Mouse (Mus musculus) lung, postnatal 10 days (tissue): ENCODE results near the gene Emc7.
"Not testable (repeated sequence)": the region's sequence is repeated elsewhere in the genome, so short reads cannot be mapped to it uniquely, and the experiment has no call there.

Experiments
- DNase-seq: peaks from one replicate; pipeline ENCODE4 v3.0.0; 2021

Emc7 gene

DNA sequence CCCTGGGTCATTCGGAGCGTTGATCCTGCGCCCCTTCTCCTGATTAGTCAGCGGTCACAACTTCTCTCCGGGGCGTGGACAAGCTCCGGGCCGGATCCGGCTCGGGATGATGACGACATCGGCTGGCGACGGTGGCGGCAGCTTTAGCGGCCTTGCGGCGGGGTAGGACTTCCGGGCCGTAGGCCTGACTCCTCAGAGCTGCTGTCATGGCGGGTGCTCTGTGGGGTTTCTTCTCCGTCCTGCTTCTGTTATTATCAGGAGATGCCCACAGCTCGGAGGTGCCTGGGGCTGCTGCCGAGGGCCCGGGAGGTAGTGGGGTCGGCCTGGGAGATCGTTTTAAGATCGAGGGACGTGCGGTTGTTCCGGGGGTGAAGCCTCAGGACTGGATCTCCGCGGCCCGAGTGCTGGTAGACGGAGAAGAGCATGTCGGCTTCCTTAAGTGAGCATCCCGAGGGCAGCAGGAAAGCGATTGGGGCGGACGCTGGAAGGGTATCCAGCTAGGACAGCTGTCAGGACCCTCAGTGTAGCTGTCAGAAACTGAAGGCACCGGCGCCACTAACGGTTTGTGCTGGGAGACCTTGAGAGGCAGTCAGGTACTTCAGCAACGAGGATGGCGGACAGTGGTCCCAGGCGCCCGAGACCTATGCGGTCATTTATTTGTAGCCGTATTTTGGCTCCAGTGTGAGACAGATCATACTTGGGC is at the start of gene Emc7:
Gene Emc7, plus strand, starts transcription at position 136 of the 703 bp plus-strand sequence.
- peak; percentile 99 for DNase-seq

DNA sequence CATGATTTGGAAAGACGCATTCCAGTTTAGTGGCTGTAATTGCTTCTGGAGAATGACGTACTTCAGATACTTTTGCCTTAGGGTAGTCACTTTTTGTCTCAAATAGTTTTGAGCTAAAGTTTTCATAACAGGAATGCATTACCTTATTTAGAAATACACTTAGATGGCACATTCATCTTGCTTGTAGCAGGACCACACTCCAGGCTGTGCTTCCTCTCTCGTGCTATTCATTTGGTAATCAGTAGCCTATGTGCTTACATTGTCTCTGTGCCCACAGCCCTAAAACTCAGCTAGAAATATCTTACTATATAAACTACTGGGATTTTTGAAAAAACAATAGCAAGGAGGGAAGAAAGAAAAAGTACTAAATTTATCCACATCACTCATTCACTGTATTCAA is 47.8 kb upstream of the Emc7 start:
- DNase-seq: no peak

GRCm38 (mm10) chr2:112425308-112425707 is 29.5 kb upstream of the Emc7 start:
- DNase-seq: no peak

- DNase-seq: not testable (repeated sequence)
Measured at GRCm38 (mm10) chr2:112428534-112428933, 26.3 kb upstream of the Emc7 start.

- DNase-seq: no peak
Measured at GRCm38 (mm10) chr2:112429665-112430064, 25.1 kb upstream of the Emc7 start.

DNA sequence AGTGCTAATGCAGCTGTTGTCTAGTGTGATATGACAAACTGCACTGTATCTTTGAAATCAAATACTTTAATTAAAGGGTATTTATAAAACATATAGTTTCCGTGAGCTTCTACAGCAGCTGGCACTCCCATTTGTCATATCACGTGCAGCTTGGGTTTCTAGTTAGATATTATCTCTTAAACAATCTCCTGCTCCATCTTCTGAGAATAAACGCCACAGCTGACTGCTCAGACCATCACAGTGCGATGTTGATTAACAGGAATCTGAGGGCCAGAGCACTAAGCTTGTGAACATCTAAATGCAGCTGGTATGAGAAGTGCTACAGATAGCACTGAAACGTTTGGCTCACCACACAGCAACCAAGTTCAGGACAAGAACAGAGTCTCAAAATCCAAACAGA is 24.4 kb upstream of the Emc7 start:
- no peak for DNase-seq

DNA sequence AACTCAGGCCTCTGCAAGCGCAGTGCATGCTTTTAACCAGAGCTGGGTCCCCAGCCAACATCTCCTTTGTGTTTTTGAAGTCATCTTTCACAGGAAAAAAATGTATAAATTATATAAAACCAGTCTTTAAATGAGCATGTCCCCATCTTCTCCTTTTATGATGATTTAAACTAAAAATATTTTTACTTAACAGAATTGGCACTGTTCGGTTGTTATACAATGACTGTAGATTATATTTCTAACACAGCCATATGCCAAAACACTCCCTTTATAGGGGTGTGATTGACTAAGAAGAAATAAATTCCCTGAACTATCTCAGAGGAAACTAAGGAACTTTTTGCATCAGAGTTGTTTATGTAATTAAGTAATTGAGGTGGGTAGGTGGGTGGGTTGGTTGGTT is 22.3 kb upstream of the Emc7 start:
- no peak for DNase-seq

DNA sequence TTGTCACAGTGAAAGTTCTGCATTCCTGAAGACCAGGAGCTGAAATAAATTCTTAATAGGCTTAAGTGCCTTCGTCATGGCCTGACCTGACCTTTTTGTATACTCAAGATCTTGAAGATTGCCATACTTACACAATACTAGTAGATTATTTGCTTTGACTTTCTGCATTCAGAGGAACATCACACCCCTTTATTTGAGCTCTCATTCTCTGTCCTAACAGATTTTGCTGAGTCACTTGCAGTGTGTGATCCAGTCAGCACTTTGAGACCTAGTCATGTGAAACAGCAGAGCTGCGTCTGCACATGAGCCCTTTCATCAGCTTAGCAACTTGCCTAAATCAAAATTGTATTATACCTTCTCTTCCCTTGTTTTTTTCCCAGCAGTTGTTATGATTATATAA is 21.4 kb upstream of the Emc7 start:
- peak; percentile 7 for DNase-seq

- DNase-seq: no peak
Measured at GRCm38 (mm10) chr2:112436292-112436691, 18.5 kb upstream of the Emc7 start.

DNA sequence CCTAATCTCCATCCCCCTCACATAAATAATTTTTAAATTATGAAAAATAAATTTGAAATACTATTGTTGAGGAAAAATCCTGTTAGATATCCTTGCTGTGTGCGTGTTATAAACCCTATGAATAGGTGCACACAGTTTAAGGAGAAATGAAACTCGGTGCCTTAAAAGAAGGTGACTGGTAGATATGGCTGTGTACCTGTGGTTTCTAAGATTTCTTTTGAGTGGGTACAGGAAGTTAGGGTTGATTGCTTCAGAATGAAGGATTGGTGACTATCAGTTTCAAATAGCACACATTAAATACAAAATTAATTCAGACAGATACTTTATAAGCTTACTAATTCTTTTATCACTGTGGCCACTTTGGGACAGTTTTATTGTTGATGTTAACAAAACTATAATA is 17.2 kb upstream of the Emc7 start:
- no peak for DNase-seq

- no peak for DNase-seq
Measured at GRCm38 (mm10) chr2:112443491-112443890, 11.3 kb upstream of the Emc7 start.

GRCm38 (mm10) chr2:112445511-112445910 is 9.3 kb upstream of the Emc7 start:
- DNase-seq: no peak

DNA sequence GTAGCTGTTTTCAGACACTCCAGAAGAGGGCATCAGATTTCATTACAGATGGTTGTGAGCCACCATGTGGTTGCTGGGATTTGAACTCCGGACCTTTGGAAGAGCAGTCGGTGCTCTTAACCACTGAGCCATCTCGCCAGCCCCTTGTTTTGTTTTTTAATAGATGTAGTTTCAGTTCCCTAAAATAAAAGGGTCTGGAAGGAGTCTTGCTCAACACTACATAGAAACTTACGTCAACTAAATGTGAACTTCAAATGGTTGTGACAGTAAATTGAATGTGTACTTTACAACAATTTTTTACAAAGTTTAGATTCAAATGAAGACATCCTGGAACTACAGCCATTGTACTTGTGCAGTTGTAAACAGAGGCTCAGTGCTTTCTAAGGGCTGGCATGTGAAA is 6.8 kb upstream of the Emc7 start:
- not testable (repeated sequence) for DNase-seq

- DNase-seq: no peak
Measured at GRCm38 (mm10) chr2:112448510-112449059, 6.2 kb upstream of the Emc7 start.

DNA sequence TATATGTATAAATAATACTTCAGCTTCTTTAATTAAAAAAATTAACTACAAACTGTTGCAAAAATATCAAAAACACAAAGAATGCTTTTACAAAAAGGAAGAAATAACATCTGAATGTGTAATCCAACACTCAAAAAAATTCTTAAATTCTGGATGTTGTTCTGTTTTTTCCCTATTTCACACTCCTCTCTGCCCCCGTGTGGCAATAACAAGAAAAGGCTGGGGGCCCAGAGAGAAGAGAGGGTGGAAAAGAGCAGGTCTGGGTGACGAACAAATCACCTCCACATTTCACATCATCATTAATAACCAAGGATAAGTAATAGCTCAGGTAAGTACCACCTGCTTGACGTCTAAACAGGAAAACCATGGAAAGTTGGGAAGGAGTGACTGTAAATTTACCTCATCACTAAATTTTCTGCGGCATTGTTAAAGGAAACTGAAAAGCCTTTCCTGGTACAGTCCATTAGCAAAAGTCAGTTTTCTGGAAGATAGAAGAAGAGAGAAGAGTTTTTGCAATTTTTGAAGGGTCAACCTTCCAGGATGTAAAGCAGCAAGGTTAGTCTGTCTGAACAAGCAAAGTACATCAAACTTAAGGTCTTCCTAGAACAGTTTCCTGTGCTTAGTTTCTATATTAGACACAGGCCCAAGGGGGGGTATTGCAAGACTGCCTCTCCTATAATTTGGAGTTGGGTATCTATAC is 5.0 kb upstream of the Emc7 start:
- peak; percentile 46 for DNase-seq

DNA sequence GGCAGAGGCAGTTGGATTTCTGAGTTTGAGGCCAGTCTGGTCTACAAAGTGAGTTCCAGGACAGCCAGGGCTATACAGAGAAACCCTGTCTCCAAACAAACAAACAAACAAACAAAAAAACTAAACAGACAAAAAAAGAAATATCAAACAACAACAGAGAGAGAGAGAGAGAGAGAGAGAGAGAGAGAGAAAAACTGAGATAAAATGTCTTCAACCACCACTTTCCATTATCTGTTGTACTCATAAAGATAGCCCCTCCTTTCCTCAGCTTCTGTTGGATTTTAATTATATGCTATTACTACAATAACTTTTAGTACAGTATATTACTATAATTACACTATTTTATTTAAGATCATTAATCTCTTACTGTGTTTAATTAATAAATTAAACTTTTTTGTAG is 2.3 kb upstream of the Emc7 start:
- not testable (repeated sequence) for DNase-seq

- no peak for DNase-seq
Measured at GRCm38 (mm10) chr2:112454125-112454861, 504 bp upstream of the Emc7 start.

DNA sequence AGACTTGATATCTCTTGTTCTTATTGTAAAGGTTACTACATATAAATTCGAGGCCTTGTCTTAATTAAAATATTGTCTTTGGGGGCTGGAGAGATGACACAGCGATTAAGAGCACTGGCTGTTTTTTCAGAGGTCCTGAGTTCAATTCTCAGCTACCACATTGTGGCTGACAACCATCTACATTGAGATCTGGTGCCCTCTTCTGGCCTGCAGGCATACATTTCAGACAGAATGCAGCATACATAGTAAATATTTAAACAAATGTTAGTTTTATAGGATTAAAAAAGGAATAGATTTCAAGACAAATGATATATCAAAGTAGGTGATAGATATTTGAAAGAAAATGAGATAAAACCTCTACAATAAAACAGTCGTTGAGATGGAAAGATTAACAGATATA is 5.8 kb downstream of the Emc7 start:
- DNase-seq: no peak

DNA sequence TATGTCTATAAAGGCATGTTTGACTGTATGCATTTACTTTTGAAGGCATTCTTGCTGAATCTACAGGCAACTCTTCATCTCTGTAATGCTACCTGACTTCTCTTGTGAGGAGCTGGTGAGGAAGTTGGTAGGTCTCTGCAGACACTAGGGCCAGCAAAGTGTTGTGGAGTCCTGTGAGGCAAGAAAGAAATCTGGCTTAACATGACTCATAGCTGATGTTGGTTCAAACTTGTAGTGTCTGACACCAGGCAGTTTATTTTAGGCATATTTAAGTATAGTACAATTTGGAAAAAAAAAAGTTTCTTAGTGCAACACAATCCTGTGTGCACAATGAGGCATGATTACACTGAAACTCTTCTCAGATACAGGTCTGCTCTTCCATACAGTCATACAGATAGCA is 14.7 kb downstream of the Emc7 start:
- DNase-seq: no peak

DNA sequence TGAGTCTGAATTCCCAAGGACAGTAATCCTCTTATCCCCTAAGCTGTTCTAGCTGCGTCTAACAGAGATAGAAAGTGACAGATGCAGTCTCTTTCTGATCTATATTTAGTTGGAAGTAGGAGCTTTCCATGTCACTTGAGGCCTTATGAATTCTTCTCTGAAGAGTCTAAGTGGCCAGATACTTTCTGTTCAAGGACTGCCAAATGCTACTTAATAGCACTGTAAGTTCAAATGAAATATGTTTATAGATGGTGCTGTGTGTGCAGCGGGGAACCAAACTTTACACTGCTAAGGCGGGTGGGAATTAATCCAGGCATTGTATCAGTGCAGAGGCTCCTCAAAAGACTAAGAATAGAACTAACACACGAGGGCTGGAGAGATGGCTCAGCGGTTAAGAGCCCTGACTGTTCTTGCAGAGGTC is 16.2 kb downstream of the Emc7 start:
- DNase-seq: no peak

- DNase-seq: no peak
Measured at GRCm38 (mm10) chr2:112472076-112472475, 17.3 kb downstream of the Emc7 start.

DNA sequence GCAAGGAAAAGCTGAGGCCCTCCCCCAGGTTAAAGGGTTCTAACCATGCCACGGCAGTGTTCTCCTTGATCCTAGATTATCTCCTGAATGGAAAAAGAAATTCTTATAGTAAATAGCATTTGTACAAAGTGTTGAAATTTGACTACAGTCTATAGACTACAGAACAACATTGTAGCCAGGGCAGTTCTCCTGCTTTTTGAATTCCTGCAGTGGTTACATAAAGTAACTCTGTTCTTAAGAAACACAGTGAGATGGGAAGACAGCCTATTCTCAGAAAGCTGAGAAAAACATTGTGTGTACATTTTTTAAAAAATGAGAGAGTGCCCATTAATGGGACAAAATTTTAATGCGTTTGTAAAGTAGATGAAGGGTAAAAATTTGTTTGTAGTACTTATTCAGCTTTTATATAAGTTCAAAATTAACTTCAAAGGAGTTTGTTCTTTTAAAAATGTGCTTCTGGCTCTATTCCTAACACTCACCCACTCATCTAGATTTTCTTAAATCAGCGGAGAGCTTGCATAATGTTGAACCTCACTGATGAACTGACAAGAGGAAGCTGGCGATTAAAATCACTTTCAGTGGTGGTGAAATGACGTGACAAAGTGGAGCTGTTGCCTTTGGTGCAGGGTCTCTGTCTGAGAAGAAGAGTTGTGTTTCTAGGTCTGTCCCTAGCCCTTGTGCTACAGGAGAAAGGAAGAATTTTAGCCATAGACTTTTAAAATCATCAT is 20.4 kb downstream of the Emc7 start:
- DNase-seq: peak; percentile 41

DNA sequence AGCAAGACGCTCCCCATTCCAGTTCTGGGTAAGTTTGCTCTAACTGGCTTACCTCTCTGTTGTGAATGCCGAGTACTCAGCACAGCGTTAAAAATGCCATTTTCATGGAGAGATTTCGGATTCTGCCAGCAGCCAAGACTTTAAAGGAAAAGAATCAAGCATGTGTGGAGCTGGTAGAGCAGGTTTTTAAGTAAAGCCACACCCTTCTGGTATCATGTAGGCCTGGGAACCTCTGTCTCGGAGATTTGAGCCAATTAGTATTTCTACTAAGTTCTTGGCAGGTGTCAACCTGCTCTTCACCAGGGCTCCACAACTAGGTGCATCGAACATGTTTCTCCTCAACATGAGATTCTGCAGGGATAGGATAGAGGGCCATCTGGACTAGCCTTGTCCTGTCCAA is 21.8 kb downstream of the Emc7 start:
- no peak for DNase-seq
